ENCODE assay signal across 22 mouse cellular contexts in the genomic region with DNA sequence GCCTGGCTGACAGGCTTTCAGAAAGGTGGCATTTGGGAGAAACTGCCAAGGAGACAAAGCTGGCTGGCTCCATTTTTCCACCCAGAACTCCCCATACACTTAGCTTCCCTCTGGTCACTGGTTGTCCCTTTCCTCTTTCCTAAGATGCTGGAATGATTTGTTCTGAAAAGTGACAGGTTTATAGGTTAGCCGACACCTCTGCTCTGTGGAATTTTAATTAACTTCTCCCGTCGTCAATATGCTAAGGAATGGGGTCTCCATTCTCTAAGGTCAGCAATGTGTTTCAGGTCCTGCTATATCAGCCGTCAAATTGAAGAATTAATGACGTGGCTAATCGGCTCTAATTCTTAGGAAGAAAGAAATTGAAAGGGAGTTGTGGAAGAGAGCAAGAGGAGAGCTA. TPM values are rescaled to one million over a fixed set of nuclear protein-coding genes. Genes with fewer than 3 reads are reported as not detected.
DNase-seq lines count a peak whose midpoint lies in the region; ATAC-seq and TF ChIP-seq lines count a peak whose summit lies in the region.
"Had no signal": no experiment of that assay in that cellular context is flagged by ENCODE, and none has a peak within 500 bp of the region (broad histone marks: within the 10 kb centered on the region; RNA-seq: fewer than 3 reads in every experiment).

No protein-coding gene starts in this region.

- peak overlapping the region; percentile 37 for H3K27ac ChIP-seq in kidney, embryonic 15.5 days
- H3K27ac ChIP-seq in neural tube, embryonic 13.5 days (replicated peaks): 0 out of 2 replicates have a peak overlapping the region, but pooled peaks have one; percentile 18
- H3K27ac ChIP-seq in heart, adult 2 months: no peak overlapping the region
- H3K27ac ChIP-seq: forebrain, embryonic 10.5 days; forebrain, embryonic 13.5 days; heart, embryonic 10.5 days; heart, embryonic 13.5 days; hindbrain, embryonic 14.5 days; hindbrain, postnatal 0 days had no signal

- H3K9ac ChIP-seq in kidney, embryonic 15.5 days: no peak overlapping the region
- no peak overlapping the region for H3K9ac ChIP-seq in neural tube, embryonic 13.5 days
- no peak overlapping the region for H3K9ac ChIP-seq in heart, adult 2 months (ENCODE audit: low read depth, low read length)
- H3K9ac ChIP-seq: forebrain, embryonic 13.5 days; heart, embryonic 13.5 days; hindbrain, embryonic 14.5 days had no signal

- no peaks in the 10 kb centered on the region for H3K9me3 ChIP-seq in kidney, embryonic 15.5 days (replicated peaks)
- H3K9me3 ChIP-seq in neural tube, embryonic 13.5 days: no peaks in the 10 kb centered on the region
- H3K9me3 ChIP-seq: forebrain, embryonic 10.5 days; forebrain, embryonic 13.5 days; G1E; heart, embryonic 10.5 days; heart, embryonic 13.5 days had no signal

- no peak for TF ChIP-seq CTCF in heart, adult 2 months (IDR thresholded peaks at IDR 0.05)

- no peak for TF ChIP-seq POLR2A in heart, adult 2 months (IDR thresholded peaks at IDR 0.05; ENCODE audit: insufficient read depth, low read depth, low read length)

- WGBS in kidney, embryonic 15.5 days: 21% methylated on average over 6 of the region's 6 CpGs
- WGBS in neural tube, embryonic 13.5 days: 17% methylated on average over 6 of the region's 6 CpGs
- WGBS in heart, adult 2 months: 85% methylated on average over 6 of the region's 6 CpGs

- peaks cover 23% of the 10 kb centered on the region for H3K36me3 ChIP-seq in kidney, embryonic 15.5 days
- peaks cover 24% of the 10 kb centered on the region for H3K36me3 ChIP-seq in neural tube, embryonic 13.5 days
- no peaks in the 10 kb centered on the region for H3K36me3 ChIP-seq in heart, adult 2 months (ENCODE audit: control insufficient read depth, insufficient read depth, low read length)

- intact Hi-C loops in heart, adult 2 months (cut with DNase I): no loop called here

- H3K79me2 ChIP-seq in heart, adult 2 months (replicated peaks; ENCODE audit: control insufficient read depth, insufficient read depth, low read length): no peaks in the 10 kb centered on the region

- H3K4me3 ChIP-seq in kidney, embryonic 15.5 days (replicated peaks): no peak overlapping the region
- no peak overlapping the region for H3K4me3 ChIP-seq in neural tube, embryonic 13.5 days
- H3K4me3 ChIP-seq in heart, adult 2 months: no peak overlapping the region
- H3K4me3 ChIP-seq: forebrain, embryonic 10.5 days; forebrain, embryonic 13.5 days; heart, embryonic 10.5 days; heart, embryonic 13.5 days had no signal

- no peak overlapping the region for H3K4me2 ChIP-seq in kidney, embryonic 15.5 days
- no peak overlapping the region for H3K4me2 ChIP-seq in neural tube, embryonic 13.5 days
- H3K4me2 ChIP-seq: forebrain, embryonic 13.5 days; heart, embryonic 13.5 days; hindbrain, embryonic 14.5 days had no signal

- DNase-seq in kidney, adult 11 months: no peak
- DNase-seq in neural tube, embryonic 10.5 days (ENCODE audit: extremely low spot score, low spot score): no peak
- DNase-seq in mesoderm, embryonic 11.5 days (ENCODE audit: low read depth, low spot score): peak; percentile 30
- DNase-seq in heart, adult 2 months: no peak
- no peak for DNase-seq in gastrocnemius, adult 18-20 months (ENCODE audit: low spot score)
- DNase-seq: adrenal gland, postnatal 10 days; cerebellum, adult 18-20 months; gastrocnemius, postnatal 25 days; heart, adult 18-20 months; heart, postnatal 14 days had no signal

- H3K4me1 ChIP-seq in kidney, embryonic 15.5 days: peaks cover 32% of the 10 kb centered on the region
- peaks cover 12% of the 10 kb centered on the region for H3K4me1 ChIP-seq in neural tube, embryonic 13.5 days (replicated peaks)
- H3K4me1 ChIP-seq in heart, adult 2 months (ENCODE audit: control insufficient read depth, insufficient read depth, low read length): no peaks in the 10 kb centered on the region
- H3K4me1 ChIP-seq: forebrain, embryonic 13.5 days had no signal

- H3K27me3 ChIP-seq in kidney, embryonic 15.5 days: no peaks in the 10 kb centered on the region
- H3K27me3 ChIP-seq in neural tube, embryonic 13.5 days: peaks cover 13% of the 10 kb centered on the region; the same call in 1 of the 2 replicates
- H3K27me3 ChIP-seq in heart, adult 2 months (ENCODE audit: control insufficient read depth, insufficient read depth, low read length): no peaks in the 10 kb centered on the region
- H3K27me3 ChIP-seq: CH12.LX; heart, embryonic 13.5 days; Patski had no signal

- TF ChIP-seq EP300 in heart, adult 2 months (IDR thresholded peaks at IDR 0.05; ENCODE audit: insufficient read depth, low read depth, low read length): no peak

- peak; percentile 66; the same call in 1 of the 2 replicates for ATAC-seq in kidney, embryonic 15.5 days (replicated peaks; ENCODE audit: low FRiP score)
- no peak for ATAC-seq in neural tube, embryonic 13.5 days (ENCODE audit: low read depth)
- ATAC-seq: forebrain, embryonic 13.5 days; forebrain, embryonic 16.5 days; hindbrain, postnatal 0 days; Patski had no signal

RNA-seq across cellular contexts. Expression of a gene that starts 31.5 kb away (rescaled TPM):
- 6.3 and 6.7 TPM in 2 replicates for polyA plus RNA-seq in kidney, embryonic 15.5 days (2015; fragmentation: Nextera tagmentation; extraction: Ambion mirVana)
- 6.4 and 6.9 TPM in 2 replicates for polyA plus RNA-seq in neural tube, embryonic 13.5 days (2015; fragmentation: Nextera tagmentation; extraction: Ambion mirVana)
- 10 to 100 TPM; 28.1 to 31.2 TPM for total RNA-seq in heart, adult 2 months (2021)
- polyA plus RNA-seq in heart, adult 2 months (2012; rRNA removed): 61.5 and 73.0 TPM in 2 replicates
- total RNA-seq in gastrocnemius, adult 18-20 months (2021): 10 to 100 TPM; 29.5 to 33.3 TPM
